Mouse (Mus musculus) stomach, postnatal 0 days (tissue): ENCODE results near the gene Efna5. TPM values are rescaled to one million over a fixed set of nuclear protein-coding genes. Genes with fewer than 3 reads are reported as not detected.
A peak's percentile ranks its signal among the peaks of the same experiment; 100 is the strongest.

Source experiments
- ATAC-seq: fragments of 200-750 bp; cut with Nextera tagmentation; 2 replicates; pipeline ENCODE4 v1.8.0; 2017; ENCODE audit not compliant: low FRiP score, low TSS enrichment
- DNase-seq: peaks from one replicate; pipeline ENCODE4 v3.0.0-alpha.2; 2016; ENCODE audit warnings: low spot score
- H3K27ac ChIP-seq: fragments of 300-500 bp; sonication (generic); replicated peaks from 2 replicates; pipeline ENCODE4 v1.5.1; 2014; ENCODE audit warnings: mild to moderate bottlenecking, control low read depth
- H3K27me3 ChIP-seq: fragments of 300-500 bp; sonication (generic); 2 replicates; pipeline ENCODE4 v1.6.1; 2014; ENCODE audit warnings: low read length; ENCODE audit not compliant: control insufficient read depth, insufficient read depth
- H3K36me3 ChIP-seq: fragments of 300-500 bp; sonication (generic); 2 replicates; pipeline ENCODE4 v1.6.1; 2014; ENCODE audit warnings: low read length, mixed read lengths; ENCODE audit not compliant: control insufficient read depth, insufficient read depth
- H3K4me1 ChIP-seq: fragments of 300-500 bp; sonication (generic); replicated peaks from 2 replicates; pipeline ENCODE4 v1.6.1; 2014; ENCODE audit warnings: antibody characterized with exemption; ENCODE audit not compliant: control insufficient read depth, insufficient read depth
- H3K4me2 ChIP-seq: fragments of 300-500 bp; sonication (generic); replicated peaks from 2 replicates; pipeline ENCODE4 v1.6.1; 2014; ENCODE audit warnings: low read depth, mild to moderate bottlenecking, control low read depth, moderate library complexity
- H3K4me3 ChIP-seq: fragments of 300-500 bp; sonication (generic); 2 replicates; pipeline ENCODE4 v1.5.1; 2014; ENCODE audit warnings: low read depth, low read length, control low read depth
- H3K9ac ChIP-seq: fragments of 300-500 bp; sonication (generic); 2 replicates; pipeline ENCODE4 v1.6.1; 2014; ENCODE audit warnings: mild to moderate bottlenecking, low read length, control low read depth, mixed read lengths
- H3K9me3 ChIP-seq: fragments of 300-500 bp; sonication (generic); 2 replicates; pipeline ENCODE4 v1.6.1; 2016; ENCODE audit warnings: low read length; ENCODE audit not compliant: control insufficient read depth
- CTCF ChIP-seq: IDR thresholded peaks from 2 replicates; pipeline ENCODE4 v1.5.1; 2016; ENCODE audit warnings: antibody characterized with exemption, low read depth, mild to moderate bottlenecking, moderate library complexity
- EP300 ChIP-seq: optimal IDR thresholded peaks from 2 replicates; pipeline ENCODE3; 2016; ENCODE audit warnings: antibody characterized with exemption
- WGBS: fragments of 180-500 bp; shearing (Covaris S2); extraction: QIAGEN DNeasy Blood & Tissue Kit; methylation state at CpG from one replicate; pipeline ENCODE4 v1.1.7; 2014; 5-methylcytosine and 5-hydroxymethylcytosine counted together
- polyA plus RNA-seq: library from polyadenylated mRNA; unstranded; fragments of >200 nt; fragmentation: Nextera tagmentation; extraction: Ambion mirVana; gene quantifications from 2 replicates; pipeline ENCODE4 v1.2.1, GENCODE M21; 2015

Gene Efna5
- polyA plus RNA-seq, 1 experiment from 2014 or later: 23.9 TPM

GRCm38 (mm10) chr17:62747381-62747780 lies 133.7 kb downstream of the Efna5 start:
- no peaks in the 10 kb centered on the region for H3K4me1 ChIP-seq
- WGBS: 75% methylated on average over 8 of the region's 8 CpGs
- ATAC-seq (no peak), DNase-seq (no peak)
- TF ChIP-seq CTCF: no peak
- TF ChIP-seq EP300: no peak
- H3K27me3 ChIP-seq: no peaks in the 10 kb centered on the region
- no peak overlapping the region for H3K4me3 ChIP-seq
- H3K36me3 ChIP-seq: no peaks in the 10 kb centered on the region
- no peak overlapping the region for H3K27ac ChIP-seq
- H3K9ac ChIP-seq: no peak overlapping the region
- H3K4me2 ChIP-seq: no peak overlapping the region
- H3K9me3 ChIP-seq: no peaks in the 10 kb centered on the region

- Histone ChIP-seq H3K4me1 (no peaks in the 10 kb centered on the region), H3K4me2 (no peak overlapping the region), H3K36me3 (no peaks in the 10 kb centered on the region), H3K27me3 (no peaks in the 10 kb centered on the region), H3K9ac (no peak overlapping the region), H3K4me3 (no peak overlapping the region), H3K9me3 (no peaks in the 10 kb centered on the region), H3K27ac (no peak overlapping the region)
- no peak for DNase-seq
- no peak for TF ChIP-seq EP300
- no peak for TF ChIP-seq CTCF
- 70% methylated on average over 9 of the region's 9 CpGs for WGBS
- no peak for ATAC-seq
Measured at GRCm38 (mm10) chr17:62746827-62747226, 134.3 kb downstream of the Efna5 start.

GRCm38 (mm10) chr17:62745286-62745685 lies 135.8 kb downstream of the Efna5 start:
- Histone ChIP-seq H3K9ac (no peak overlapping the region), H3K9me3 (no peaks in the 10 kb centered on the region), H3K4me2 (no peak overlapping the region), H3K36me3 (no peaks in the 10 kb centered on the region), H3K27ac (no peak overlapping the region), H3K4me1 (no peaks in the 10 kb centered on the region), H3K27me3 (no peaks in the 10 kb centered on the region), H3K4me3 (no peak overlapping the region)
- DNase-seq (peak; percentile 42), ATAC-seq (peak; percentile 45; the same call in 1 of the 2 replicates)
- 62% methylated on average over 4 of the region's 4 CpGs for WGBS
- no peak for TF ChIP-seq CTCF
- no peak for TF ChIP-seq EP300

DNA sequence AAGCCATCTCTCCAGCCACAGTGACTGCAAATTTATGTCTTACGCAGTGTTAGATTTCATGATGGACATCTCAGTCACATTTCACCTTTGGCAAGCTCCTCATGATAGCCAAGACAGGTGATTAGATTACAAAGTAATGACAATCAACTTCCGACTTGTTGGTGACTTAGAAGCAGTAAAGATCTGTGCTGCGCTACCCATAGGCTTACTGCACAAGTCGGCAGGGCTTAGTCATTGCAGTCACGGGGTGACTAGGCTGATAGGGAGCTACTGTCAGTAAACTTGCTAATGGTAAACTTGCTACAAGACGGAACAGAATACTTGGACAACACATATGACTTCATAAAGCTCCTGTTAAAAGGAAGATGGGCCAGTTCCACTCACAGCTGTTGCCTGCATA lies 136.9 kb downstream of the Efna5 start:
- no peak overlapping the region for H3K4me2 ChIP-seq
- no peak overlapping the region for H3K9ac ChIP-seq
- peak; percentile 68; the same call in 1 of the 2 replicates for ATAC-seq
- 70% methylated on average over 6 of the region's 6 CpGs for WGBS
- H3K4me3 ChIP-seq: no peak overlapping the region
- H3K36me3 ChIP-seq: no peaks in the 10 kb centered on the region
- TF ChIP-seq EP300 (no peak), CTCF (no peak)
- H3K4me1 ChIP-seq: no peaks in the 10 kb centered on the region
- no peaks in the 10 kb centered on the region for H3K9me3 ChIP-seq
- no peak for DNase-seq
- H3K27ac ChIP-seq: no peak overlapping the region
- no peaks in the 10 kb centered on the region for H3K27me3 ChIP-seq

- Histone ChIP-seq H3K36me3 (no peaks in the 10 kb centered on the region), H3K9ac (no peak overlapping the region), H3K27ac (no peak overlapping the region), H3K4me2 (no peak overlapping the region), H3K4me3 (no peak overlapping the region), H3K9me3 (no peaks in the 10 kb centered on the region), H3K4me1 (no peaks in the 10 kb centered on the region), H3K27me3 (no peaks in the 10 kb centered on the region)
- 60% methylated on average over 5 of the region's 5 CpGs for WGBS
- no peak for ATAC-seq
- no peak for DNase-seq
- TF ChIP-seq CTCF: no peak
- TF ChIP-seq EP300: no peak
Measured at GRCm38 (mm10) chr17:62741702-62742101, 139.4 kb downstream of the Efna5 start.

DNA sequence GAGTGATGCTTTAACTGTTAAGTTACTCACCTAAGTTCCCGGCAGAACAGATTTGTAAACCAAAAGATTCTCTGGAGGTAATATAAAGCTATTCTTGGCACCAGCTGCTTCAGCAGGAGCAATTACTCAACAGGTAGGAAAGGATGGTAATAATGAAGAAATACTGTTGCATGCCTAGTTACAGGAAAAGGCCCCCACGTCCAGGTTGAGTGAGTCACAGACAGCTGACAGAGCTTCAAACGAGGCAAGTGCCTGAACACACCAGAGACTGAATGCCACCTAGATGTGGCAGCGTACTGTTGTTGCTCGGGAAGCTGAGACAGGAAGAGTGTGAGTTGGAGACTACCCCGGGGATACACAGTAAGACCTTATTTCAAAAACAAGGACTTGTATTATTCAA lies 140.1 kb downstream of the Efna5 start:
- H3K27me3 ChIP-seq: no peaks in the 10 kb centered on the region
- 65% methylated on average over 6 of the region's 6 CpGs for WGBS
- TF ChIP-seq CTCF (no peak), EP300 (no peak)
- ATAC-seq (no peak), DNase-seq (no peak)
- H3K27ac ChIP-seq: no peak overlapping the region
- H3K9ac ChIP-seq: no peak overlapping the region
- no peaks in the 10 kb centered on the region for H3K36me3 ChIP-seq
- no peaks in the 10 kb centered on the region for H3K9me3 ChIP-seq
- H3K4me2 ChIP-seq: no peak overlapping the region
- no peak overlapping the region for H3K4me3 ChIP-seq
- H3K4me1 ChIP-seq: peaks cover under 1% of the 10 kb centered on the region; the same call in 1 of the 2 replicates
